Mouse (Mus musculus) hindbrain, embryonic 14.5 days (tissue): Measurements from ENCODE around the gene Lamb3. TPM values are rescaled to one million over a fixed set of nuclear protein-coding genes. Genes with fewer than 3 reads are reported as not detected.

Experiments used
- ATAC-seq: fragments of 200-750 bp; cut with Nextera tagmentation; 2 replicates; pipeline ENCODE4 v1.8.0; 2017; ENCODE audit warnings: moderate number of reproducible peaks, mild to moderate bottlenecking, moderate TSS enrichment, moderate library complexity; ENCODE audit not compliant: low FRiP score
- DNase-seq: peaks from one replicate; pipeline ENCODE4 v3.0.0-alpha.2; 2015; ENCODE audit warnings: low spot score
- H3K27ac ChIP-seq: fragments of 300-500 bp; sonication (generic); 2 replicates; pipeline ENCODE4 v1.5.1; 2014; ENCODE audit warnings: mild to moderate bottlenecking, moderate library complexity
- H3K27me3 ChIP-seq: fragments of 300-500 bp; sonication (generic); 2 replicates; pipeline ENCODE4 v1.6.1; 2014; ENCODE audit warnings: mild to moderate bottlenecking, low read length, mixed read lengths; ENCODE audit not compliant: control insufficient read depth, insufficient read depth
- H3K36me3 ChIP-seq: fragments of 300-500 bp; sonication (generic); replicated peaks from 2 replicates; pipeline ENCODE4 v1.6.1; 2014; ENCODE audit not compliant: control insufficient read depth, insufficient read depth
- H3K4me1 ChIP-seq: fragments of 300-500 bp; sonication (generic); replicated peaks from 2 replicates; pipeline ENCODE4 v1.6.1; 2014; ENCODE audit warnings: antibody characterized with exemption, low read length, mixed read lengths; ENCODE audit not compliant: control insufficient read depth, insufficient read depth
- H3K4me2 ChIP-seq: fragments of 300-500 bp; sonication (generic); replicated peaks from 2 replicates; pipeline ENCODE4 v1.6.1; 2014; ENCODE audit warnings: mild to moderate bottlenecking, moderate library complexity
- H3K4me3 ChIP-seq: fragments of 300-500 bp; sonication (generic); replicated peaks from 2 replicates; pipeline ENCODE4 v1.5.1; 2014; ENCODE audit warnings: mild to moderate bottlenecking, low read length
- H3K9ac ChIP-seq: fragments of 300-500 bp; sonication (generic); 2 replicates; pipeline ENCODE4 v1.6.1; 2014
- H3K9me3 ChIP-seq: fragments of 300-500 bp; sonication (generic); 2 replicates; pipeline ENCODE4 v1.6.1; 2016; ENCODE audit warnings: low read length; ENCODE audit not compliant: control insufficient read depth
- WGBS: fragments of 180-500 bp; shearing (Covaris S2); extraction: QIAGEN DNeasy Blood & Tissue Kit; methylation state at CpG from one replicate; pipeline ENCODE4 v1.1.7; 2014; 5-methylcytosine and 5-hydroxymethylcytosine counted together
- polyA plus RNA-seq: library from polyadenylated mRNA; unstranded; fragments of >200 nt; fragmentation: Nextera tagmentation; extraction: Ambion mirVana; gene quantifications from 2 replicates; pipeline ENCODE4 v1.2.1, GENCODE M21; 2014

The Lamb3 gene
- polyA plus RNA-seq, 1 experiment from 2014 or later, result 0.31 TPM

DNA sequence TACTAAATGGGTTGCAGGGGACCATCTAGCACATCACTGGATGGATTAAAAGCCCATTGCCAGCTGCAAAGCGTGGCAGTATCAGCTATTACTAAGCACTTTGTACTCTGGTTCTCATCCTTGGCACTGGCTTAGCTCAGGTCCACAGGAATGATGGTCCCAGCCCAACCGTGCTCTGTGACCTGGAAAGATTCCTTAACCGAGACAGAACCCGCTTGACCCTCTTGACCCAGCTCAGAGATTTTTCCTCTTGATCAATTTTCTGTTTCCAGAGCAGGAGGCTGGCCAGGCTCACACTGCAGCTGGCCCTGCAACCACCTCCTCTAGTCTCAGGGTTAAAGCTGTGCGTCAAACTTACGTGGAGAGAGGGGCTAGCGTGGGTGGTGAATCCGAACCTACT, 161.6 kb downstream of the Lamb3 start:
- DNase-seq (no peak), ATAC-seq (no peak)
- no peaks in the 10 kb centered on the region for H3K9me3 ChIP-seq
- 33% methylated on average over 8 of the region's 8 CpGs for WGBS
- peak overlapping the region; percentile 74 for H3K9ac ChIP-seq
- 0 out of 2 replicates have a peak overlapping the region, but pooled peaks have one; percentile 64 for H3K27ac ChIP-seq
- no peaks in the 10 kb centered on the region for H3K27me3 ChIP-seq
- peaks cover 27% of the 10 kb centered on the region for H3K4me1 ChIP-seq
- H3K4me3 ChIP-seq, result peak overlapping the region; percentile 55
- no peaks in the 10 kb centered on the region for H3K36me3 ChIP-seq
- H3K4me2 ChIP-seq, result peak overlapping the region; percentile 80

DNA sequence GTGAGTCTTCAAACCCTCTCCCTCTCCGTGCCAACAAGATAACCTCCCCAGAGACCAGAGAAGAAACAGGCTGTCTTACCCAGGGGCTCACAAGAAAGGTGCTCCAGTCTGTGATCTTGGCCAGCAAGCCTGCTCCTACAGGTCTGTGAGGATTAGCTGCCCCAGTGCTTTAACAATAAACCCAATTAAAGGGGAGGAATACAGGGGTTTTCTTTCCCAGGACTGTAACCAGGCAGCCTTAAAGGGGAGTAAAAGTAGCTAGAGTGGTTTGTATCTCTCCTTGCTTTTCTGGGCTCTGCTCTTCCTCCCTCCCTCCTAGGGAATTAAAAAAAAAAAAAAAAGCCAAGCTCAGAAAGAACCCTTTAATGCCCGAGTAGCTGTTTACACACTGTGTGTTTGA, 162.6 kb downstream of the Lamb3 start, which contains the start of gene Camk1g:
Gene Camk1g (minus strand): TSS at position 203 of the 400 bp plus-strand sequence.
- ATAC-seq (peak; percentile 92), DNase-seq (peak; percentile 89)
- Histone ChIP-seq H3K9me3 (no peaks in the 10 kb centered on the region), H3K36me3 (no peaks in the 10 kb centered on the region), H3K4me2 (peak within 1 kb of the TSS; percentile 80), H3K4me3 (peak within 1 kb of the TSS; percentile 55), H3K27me3 (no peaks in the 10 kb centered on the region), H3K4me1 (peaks cover 27% of the 10 kb centered on the region), H3K27ac (peak within 1 kb of the TSS; percentile 64; the same call in 1 of the 2 replicates), H3K9ac (peak within 1 kb of the TSS; percentile 74)
- 3% methylated on average over 2 of the region's 2 CpGs for WGBS

GRCm38 (mm10) chr1:193373906-193374413, 166.5 kb downstream of the Lamb3 start:
- Histone ChIP-seq H3K4me3 (no peak overlapping the region), H3K27me3 (no peaks in the 10 kb centered on the region), H3K36me3 (no peaks in the 10 kb centered on the region), H3K9me3 (no peaks in the 10 kb centered on the region), H3K27ac (no peak overlapping the region), H3K4me2 (no peak overlapping the region), H3K4me1 (peaks cover 8% of the 10 kb centered on the region; the same call in 1 of the 2 replicates), H3K9ac (no peak overlapping the region)
- WGBS, result 85% methylated on average over 6 of the region's 6 CpGs
- ATAC-seq (no peak), DNase-seq (no peak)

DNA sequence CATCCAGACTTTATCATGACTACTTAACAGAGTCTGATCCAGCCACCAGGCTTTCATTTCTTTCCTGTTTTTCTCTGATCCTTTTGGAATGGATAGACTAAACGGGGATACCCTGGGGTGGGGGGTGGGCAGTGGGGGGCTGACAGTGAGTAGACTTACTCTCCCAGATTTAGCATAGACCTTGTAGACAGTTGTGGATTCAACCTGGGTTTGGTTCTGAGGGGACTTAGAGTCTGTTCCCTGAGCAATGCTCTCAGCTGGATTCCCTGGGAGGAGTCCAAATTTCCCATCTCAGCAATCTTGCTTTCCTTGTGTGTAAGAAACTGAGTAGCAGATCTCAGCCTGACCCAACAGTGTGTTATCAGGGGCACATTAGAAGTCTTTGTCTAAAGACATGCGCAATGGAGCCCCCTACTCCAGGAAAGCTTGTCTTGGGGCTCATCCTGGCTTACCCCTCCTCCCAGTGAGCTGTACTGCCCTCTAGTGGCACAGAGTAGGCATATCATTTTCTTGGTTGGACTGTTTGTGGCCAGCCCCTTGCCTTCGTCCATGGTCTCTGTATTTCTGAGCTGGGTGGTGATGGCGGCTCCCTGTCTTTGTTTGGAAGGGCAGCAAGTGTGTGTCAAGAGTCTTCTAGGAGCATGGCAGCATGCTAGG, 169.1 kb downstream of the Lamb3 start:
- no peaks in the 10 kb centered on the region for H3K36me3 ChIP-seq
- ATAC-seq (peak; percentile 64; the same call in 1 of the 2 replicates), DNase-seq (peak; percentile 73)
- H3K4me2 ChIP-seq, result no peak overlapping the region
- no peak overlapping the region for H3K27ac ChIP-seq
- no peaks in the 10 kb centered on the region for H3K27me3 ChIP-seq
- WGBS, result 30% methylated on average over 4 of the region's 4 CpGs
- H3K4me3 ChIP-seq, result no peak overlapping the region
- no peaks in the 10 kb centered on the region for H3K9me3 ChIP-seq
- 0 out of 2 replicates have a peak, but pooled peaks cover 1% of the 10 kb centered on the region for H3K4me1 ChIP-seq
- H3K9ac ChIP-seq, result no peak overlapping the region

DNA sequence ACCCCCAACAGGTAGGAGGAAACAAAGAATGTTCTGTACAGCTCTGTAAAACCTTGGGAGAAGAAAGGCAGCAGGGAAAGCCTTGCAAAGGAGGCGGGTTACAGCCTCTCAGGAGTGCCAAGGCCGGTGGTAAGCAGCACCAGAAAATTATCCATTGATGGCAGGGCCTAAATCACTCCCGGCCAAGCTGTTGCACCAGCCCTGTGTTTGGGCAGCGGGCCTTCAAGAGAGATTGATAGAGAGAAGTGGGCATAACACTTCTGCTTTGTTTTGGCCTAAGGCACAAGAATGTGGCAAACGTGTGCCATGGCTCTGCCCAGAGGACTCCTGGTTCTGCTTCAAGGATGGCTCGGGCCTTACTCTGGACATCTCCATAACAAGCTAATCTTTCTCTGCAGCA, 172.1 kb downstream of the Lamb3 start:
- ATAC-seq (no peak), DNase-seq (no peak)
- no peaks in the 10 kb centered on the region for H3K36me3 ChIP-seq
- WGBS, result 78% methylated on average over 6 of the region's 6 CpGs
- peaks cover 14% of the 10 kb centered on the region; the same call in 1 of the 2 replicates for H3K4me1 ChIP-seq
- no peak overlapping the region for H3K27ac ChIP-seq
- no peak overlapping the region for H3K4me3 ChIP-seq
- H3K9me3 ChIP-seq, result no peaks in the 10 kb centered on the region
- H3K9ac ChIP-seq, result no peak overlapping the region
- H3K27me3 ChIP-seq, result no peaks in the 10 kb centered on the region
- H3K4me2 ChIP-seq, result no peak overlapping the region

DNA sequence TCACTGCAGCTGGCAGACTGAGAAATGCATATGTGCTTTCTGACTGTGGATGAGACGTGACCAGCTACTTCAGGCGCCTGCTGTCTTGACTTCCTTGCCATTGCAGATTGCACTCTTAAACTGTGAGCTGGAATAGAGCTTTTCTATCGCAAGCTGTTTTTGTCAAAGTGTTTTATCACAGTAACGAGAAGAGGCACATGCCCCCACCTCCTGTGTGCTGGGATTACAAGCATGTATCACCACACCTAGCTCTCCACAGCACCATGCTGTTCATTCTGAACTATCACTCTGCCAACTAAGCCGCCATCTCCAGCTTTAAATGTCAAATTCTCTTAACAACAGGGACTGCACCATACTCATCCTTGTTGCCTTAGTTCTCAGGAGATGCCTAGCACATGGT, 173.4 kb downstream of the Lamb3 start:
- WGBS, result 84% methylated on average over 5 of the region's 5 CpGs
- H3K4me1 ChIP-seq, result peaks cover 14% of the 10 kb centered on the region; the same call in 1 of the 2 replicates
- H3K9ac ChIP-seq, result no peak overlapping the region
- no peaks in the 10 kb centered on the region for H3K27me3 ChIP-seq
- no peaks in the 10 kb centered on the region for H3K9me3 ChIP-seq
- H3K4me2 ChIP-seq, result no peak overlapping the region
- ATAC-seq (no peak), DNase-seq (no peak)
- no peak overlapping the region for H3K27ac ChIP-seq
- H3K4me3 ChIP-seq, result no peak overlapping the region
- H3K36me3 ChIP-seq, result no peaks in the 10 kb centered on the region

DNA sequence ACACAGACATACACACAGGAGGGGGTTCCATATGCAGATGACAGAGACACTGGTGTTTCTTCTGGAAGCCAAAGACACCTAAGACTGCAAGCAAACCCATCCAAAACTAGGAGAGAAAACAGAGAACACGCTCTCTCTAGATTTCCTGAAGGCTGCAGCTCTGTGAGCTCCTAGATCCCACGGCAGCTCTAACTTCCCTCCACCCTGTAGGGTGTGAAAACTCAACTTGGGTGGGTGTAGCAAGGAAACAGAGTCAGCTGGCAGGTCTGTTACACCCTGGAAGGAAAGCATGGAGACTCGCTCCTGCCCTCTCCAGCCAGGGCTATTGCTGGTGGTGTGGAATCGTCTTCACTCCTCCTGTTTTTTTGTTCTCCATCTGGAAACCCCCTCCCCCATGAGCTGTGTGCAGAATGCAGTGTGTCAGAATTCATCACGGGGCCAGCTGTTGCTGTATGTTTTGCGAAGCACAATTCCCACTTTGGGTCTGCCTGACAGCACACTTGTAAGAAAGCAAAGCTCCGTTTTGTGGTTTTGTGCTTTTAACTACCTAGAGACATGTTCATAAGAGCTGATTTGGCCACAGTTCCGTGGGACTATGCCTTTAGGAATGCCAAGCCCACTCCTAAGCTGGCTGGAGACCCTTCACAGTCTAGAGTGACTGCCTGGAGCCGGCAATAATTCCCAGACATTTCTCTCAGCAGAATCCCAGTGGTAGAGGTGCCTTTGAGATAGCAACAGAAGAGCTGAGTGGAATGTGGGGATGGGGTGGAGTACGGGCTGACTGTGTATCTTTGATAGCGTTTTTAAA, 174.3 kb downstream of the Lamb3 start:
- 34% methylated on average over 11 of the region's 11 CpGs for WGBS
- H3K4me1 ChIP-seq, result peaks cover 20% of the 10 kb centered on the region
- peak overlapping the region; percentile 69 for H3K27ac ChIP-seq
- 0 out of 2 replicates have a peak overlapping the region, but pooled peaks have one; percentile 24 for H3K9ac ChIP-seq
- peak overlapping the region; percentile 45 for H3K4me2 ChIP-seq
- no peaks in the 10 kb centered on the region for H3K27me3 ChIP-seq
- no peaks in the 10 kb centered on the region for H3K36me3 ChIP-seq
- DNase-seq, result peak; percentile 53
- H3K4me3 ChIP-seq, result 0 out of 2 replicates have a peak overlapping the region, but pooled peaks have one; percentile 7
- ATAC-seq, result 0 out of 2 replicates have a peak, but pooled peaks have one; percentile 15
- no peaks in the 10 kb centered on the region for H3K9me3 ChIP-seq

- H3K9me3 ChIP-seq, result no peaks in the 10 kb centered on the region
- H3K27me3 ChIP-seq, result no peaks in the 10 kb centered on the region
- ATAC-seq (0 out of 2 replicates have a peak, but pooled peaks have one; percentile 44), DNase-seq (peak; percentile 61)
- no peak overlapping the region for H3K9ac ChIP-seq
- peak overlapping the region; percentile 7; the same call in 1 of the 2 replicates for H3K4me3 ChIP-seq
- no peaks in the 10 kb centered on the region for H3K36me3 ChIP-seq
- peak overlapping the region; percentile 69 for H3K27ac ChIP-seq
- peaks cover 26% of the 10 kb centered on the region for H3K4me1 ChIP-seq
- H3K4me2 ChIP-seq, result peak overlapping the region; percentile 45
- 2% methylated on average over 8 of the region's 8 CpGs for WGBS
Observed at GRCm38 (mm10) chr1:193382435-193382834, 174.9 kb downstream of the Lamb3 start.
